Mouse (Mus musculus) common myeloid progenitor, adult 5-6 weeks (primary cell): ENCODE results near the gene Chrna4. TPM values are rescaled to one million over a fixed set of nuclear protein-coding genes. Genes with fewer than 3 reads are reported as not detected.
A peak's percentile ranks its signal among the peaks of the same experiment; 100 is the strongest.

ENCODE experiments used
- ATAC-seq: replicated peaks from 2 replicates; pipeline ENCODE4 v1.8.0; 2016; ENCODE audit warnings: low read depth, mild to moderate bottlenecking, moderate TSS enrichment, inconsistent platforms; ENCODE audit not compliant: poor library complexity, severe bottlenecking
- total RNA-seq: library from RNA; stranded (forward); fragments of 200-1000, 187-1606 nt; gene quantifications from 2 replicates; pipeline ENCODE4 v1.2.3, GENCODE M21; 2017

The Chrna4 gene
- total RNA-seq = not detected in 2 replicates

DNA sequence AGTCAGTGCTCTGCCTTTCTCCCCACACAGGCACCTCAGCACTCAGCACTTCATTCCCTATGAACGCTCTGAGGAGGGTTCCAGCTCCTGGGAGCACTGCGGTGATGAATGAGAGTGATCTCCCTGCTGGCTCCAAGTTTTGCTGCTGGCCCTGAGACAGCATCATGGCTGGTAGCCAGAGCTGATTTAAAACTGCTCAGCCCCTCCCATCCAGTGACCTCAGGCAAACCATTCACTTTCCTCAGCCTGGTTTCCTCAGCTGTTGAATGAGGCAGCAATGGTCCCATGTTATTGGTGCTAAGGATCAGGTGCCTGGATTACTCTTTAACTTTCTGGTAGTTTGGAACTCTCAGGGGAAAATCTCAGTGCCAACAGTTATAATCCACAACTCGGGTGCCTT, at the start of gene Chrna4:
Gene Chrna4 (minus strand): TSS at position 110 of the 400 bp plus-strand sequence.
- ATAC-seq = no peak

DNA sequence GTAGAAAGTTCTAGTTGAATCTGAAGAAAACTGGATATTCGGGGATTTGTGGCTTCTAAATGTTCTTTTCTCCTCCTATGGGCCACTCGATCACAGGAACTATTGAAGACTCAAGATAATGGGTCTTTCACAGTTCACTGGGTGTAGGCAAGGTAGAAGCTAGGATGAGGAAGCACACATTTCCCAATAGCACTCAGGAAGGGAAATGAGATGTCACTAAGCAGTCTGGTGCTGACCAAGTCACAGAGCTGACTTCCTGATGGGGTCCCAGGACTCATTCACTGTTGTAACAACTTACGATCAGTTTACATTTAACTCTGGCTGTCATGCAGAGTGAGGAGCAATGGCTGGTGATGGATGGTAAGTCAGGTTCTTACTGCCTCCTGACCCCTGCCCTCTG, 46.8 kb upstream of the Chrna4 start:
- ATAC-seq = no peak

DNA sequence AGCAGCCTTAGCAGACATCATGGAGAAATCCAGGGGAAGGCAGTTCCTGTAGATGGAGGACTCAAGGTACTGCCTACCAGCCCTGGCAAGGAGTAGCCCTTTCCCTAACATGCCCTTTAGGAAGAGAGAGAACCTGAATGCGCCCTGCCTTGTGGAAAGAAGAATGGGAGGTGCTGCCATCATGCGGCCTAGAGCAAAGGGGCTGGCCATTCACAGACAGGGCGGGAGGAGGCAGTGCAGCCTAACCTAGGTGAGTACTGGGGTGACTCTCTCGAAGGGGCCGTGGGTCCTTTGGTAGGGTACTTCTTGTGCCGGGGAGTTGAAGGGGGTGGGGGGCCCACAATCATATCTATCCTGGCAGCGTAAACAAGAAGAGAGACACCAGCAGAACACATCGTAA, 41.7 kb upstream of the Chrna4 start:
- no peak for ATAC-seq

DNA sequence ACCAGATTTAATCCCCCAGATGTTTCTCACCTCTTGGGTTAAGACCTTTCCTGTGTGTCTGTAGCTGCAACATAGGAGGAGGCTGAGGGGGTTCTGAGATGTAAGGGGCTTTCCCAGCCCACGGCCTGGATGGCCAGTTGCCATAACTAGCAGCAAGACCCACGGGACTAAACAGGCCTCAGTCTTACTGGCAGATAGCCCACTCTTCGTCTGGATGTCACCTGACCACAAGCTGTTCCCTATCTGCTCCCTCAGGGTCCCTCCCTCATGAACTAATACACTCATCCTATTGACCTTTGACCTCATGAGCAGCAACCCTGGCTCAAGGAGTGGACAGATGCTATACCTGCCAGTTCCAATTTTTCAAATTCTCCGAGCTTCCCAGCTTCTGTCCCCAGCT, 40.6 kb upstream of the Chrna4 start:
- no peak for ATAC-seq

DNA sequence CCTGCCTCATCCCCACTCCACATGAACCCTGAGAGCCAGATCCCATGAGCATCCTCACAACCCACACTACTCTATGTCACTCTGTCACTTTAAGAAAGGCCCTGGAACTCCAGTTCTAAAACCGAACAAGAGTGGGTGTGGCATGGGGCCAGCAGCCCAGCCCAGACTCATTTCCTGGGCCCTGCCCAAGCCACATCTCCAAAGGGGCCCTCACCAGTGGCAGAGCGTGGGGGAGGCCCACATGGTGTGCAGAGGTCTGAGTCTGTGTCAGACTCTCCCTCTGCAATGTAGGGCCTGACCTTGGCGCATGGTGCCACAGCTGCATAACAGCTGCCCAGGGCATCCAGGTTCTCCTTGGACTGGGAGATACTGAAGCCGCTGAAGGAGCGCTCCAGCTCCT, 37.5 kb upstream of the Chrna4 start:
- ATAC-seq = no peak

DNA sequence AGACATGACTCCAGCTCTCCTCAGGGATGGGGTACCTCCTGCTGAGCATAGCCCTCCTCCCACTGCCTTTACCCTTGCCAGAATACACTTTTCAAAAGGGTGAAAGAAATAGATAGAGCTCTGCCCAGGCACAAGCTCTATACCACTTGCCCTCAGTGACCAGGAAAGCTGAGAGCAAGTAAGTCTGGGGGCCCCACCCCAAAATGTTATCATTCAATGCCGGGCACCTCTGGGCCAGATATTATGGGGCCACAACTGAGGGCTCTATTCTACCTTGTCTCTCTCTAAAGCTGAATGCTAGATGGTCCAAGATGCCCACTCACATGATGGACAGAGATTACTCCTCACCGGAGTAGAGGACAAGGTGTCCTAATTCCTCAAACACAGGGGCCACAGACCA, 36.2 kb upstream of the Chrna4 start:
- ATAC-seq = no peak

DNA sequence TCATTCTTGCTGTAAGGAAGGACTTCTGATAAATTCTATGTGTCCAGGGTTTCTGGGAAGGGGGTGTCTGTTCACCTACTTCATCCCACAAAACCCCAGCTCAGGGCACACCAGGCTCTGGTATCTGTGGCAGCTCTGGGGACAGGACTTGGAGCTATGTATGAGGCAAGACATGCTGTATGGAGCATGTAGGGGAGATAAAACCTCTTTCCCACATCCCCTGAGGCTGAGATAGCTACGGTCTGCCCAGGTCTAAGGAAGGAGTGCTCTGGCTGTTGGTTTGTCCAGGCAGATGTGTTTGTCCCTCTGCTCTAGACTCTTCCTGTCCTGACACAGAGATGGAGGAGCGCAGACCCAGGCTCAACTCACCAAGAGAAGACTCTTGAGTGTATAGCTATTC, 35.6 kb upstream of the Chrna4 start:
- ATAC-seq = no peak

DNA sequence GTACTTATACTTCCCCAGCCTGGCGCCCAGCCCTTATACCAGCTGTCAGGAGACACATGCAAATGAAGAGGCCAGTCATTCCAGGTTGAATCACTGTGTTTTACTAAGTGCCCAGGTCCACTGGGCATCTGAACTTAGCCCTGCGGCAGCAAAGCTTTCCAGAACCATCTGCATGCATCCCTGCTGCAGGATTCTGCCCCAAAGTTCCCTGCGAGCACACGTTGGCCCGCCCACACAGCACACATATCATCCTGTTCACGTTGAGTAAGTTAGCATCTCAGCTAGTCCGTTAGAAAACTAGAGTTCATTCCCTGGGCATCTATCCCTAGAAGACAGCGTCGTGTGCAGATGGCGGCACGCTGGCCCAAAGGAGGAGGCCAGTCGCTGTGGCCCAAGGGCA, 32.2 kb upstream of the Chrna4 start:
- no peak for ATAC-seq

DNA sequence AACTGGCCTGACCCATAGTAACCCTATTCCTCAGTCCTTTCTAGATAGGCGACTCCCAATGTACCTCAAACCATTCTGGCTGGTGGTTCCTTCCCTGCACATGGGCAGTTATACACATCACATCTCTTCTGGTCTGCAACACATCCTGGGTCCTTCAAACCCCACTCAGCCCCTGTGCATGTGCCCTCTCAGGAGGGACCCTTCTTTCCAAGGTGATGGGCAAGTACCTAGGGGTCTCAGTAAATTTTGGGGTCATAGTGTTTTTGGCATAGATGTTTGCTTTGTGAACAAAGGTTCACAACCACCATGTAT, 29.0 kb upstream of the Chrna4 start:
- 0 out of 2 replicates have a peak, but pooled peaks have one; percentile 8 for ATAC-seq

DNA sequence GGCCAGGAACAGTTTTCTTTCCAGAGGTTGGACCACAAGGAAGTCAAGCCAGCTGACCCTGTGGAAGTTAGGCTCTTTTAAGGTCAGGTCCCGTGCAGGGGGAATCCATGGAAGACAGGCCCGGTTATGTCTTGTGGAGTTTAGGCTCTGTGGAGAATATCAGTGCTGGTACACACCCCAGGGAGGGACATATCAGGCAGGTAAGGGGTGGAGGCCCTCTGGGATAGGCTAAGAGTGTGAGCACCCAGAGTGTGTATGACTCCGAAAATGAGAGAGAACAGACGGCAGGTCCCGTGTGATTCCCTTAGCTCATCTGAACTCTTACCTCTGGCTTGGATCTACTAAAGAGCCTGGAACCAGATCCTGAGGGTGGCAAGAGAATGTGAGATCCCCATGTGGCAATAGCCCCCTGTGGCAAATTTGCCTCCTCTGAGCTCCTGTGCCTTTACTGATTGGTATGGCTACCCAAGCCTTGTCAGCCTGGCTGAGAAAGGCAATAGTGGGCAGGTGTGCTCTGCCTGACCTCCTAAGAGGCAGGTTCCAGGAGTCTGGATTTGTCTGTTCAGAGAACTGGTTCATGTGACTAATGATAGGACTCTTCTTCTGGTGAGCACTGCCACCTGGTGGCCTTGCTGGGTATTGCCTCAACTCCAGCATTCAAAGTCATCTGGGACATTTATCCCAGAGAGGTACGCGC, 28.5 kb upstream of the Chrna4 start:
- ATAC-seq = peak; percentile 90; the same call in 1 of the 2 replicates

DNA sequence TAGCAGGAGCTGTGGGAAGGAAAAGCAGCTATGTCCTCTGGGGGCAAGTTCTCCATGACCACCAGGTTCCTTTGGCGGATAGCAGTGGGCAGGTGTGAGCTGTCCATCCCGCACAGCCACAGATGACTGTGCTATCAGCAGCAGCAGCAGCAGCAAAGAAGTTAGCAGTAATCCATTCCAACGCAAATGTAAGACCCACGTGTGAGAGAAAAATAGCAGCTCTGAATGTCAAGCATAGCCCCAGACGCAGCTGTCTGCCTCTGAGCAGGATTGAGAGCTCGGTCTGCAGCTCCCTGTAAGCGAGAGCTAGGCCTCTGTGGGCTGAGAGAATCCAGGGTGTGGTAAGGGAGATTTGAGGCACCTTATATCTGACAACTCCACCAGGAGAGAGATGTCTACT, 26.8 kb upstream of the Chrna4 start:
- ATAC-seq = no peak

DNA sequence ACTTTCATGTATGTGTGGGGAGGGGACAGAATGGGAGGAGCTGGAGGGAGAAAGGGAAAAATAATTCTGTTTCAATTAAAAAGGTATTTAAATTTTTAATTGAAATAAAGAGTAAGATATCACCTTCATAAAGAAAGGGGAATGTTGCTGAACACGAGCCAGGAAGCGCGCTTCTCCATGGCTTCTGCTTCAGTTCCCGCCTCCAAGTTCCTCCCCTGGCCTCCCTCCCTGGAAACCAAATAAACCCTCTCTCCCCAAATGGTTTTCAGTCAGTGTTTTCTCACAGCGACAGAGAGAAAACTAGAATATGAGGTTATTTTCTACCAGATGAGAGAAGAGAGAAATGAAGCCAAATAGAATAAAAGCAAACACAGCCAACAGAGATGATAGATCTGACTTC, 25.2 kb upstream of the Chrna4 start:
- no peak for ATAC-seq

DNA sequence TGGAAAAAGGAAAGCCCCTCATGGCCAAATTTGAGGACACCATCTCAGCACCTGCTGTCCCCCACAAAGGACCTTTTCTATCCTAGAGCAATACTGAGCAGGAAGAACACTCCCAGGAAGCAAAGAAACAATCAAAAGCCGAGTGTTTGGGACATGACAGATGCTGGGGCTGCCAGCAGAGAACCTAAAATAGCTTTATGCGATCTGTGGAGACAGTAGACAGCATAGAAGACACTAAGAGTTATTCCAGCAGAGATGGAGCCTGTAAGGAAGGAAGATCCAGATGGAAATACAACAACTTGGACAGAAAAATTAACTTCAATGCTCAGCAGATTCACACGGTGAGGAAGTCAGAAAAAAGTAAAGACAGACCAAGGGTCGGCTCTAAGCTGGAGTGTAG, 22.5 kb upstream of the Chrna4 start:
- ATAC-seq = no peak

DNA sequence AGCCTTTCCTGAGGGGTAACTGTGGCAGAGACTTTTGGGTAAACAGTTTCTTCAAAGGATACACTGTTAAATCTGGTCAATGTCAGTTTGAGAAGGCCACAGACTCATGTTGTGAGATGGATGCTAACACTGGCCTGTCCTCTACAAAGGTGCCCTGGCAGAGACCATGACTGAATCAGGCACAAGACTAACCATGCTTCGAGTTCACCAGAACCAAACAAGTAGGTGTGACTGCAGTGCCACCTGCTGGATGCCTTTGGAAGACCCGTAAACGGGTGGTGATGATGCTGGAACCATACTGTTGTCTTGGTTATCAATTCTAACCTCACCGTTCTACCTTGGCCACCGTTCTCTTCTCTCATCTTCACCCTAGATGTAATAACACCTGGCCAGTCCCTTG, 16.8 kb upstream of the Chrna4 start:
- peak; percentile 93 for ATAC-seq

DNA sequence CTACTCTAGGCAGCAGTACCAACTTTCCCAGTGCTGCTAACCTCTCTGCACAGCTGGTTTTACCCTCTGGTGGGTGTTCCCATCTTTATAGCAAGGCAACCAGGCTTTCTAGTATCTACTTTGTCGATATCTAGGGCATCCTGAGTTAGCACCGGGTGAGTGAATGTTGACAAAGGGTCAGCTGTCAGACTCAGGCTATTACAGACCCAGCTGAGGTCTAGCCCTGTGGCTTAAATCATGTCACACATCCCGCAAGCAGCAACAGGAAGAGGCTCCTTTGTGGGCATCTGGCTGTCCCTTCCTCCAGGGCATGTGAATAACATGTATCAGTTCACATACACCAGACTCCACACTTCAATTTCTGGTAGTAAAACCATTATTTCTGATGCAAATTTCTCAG, 14.8 kb upstream of the Chrna4 start:
- ATAC-seq = no peak

DNA sequence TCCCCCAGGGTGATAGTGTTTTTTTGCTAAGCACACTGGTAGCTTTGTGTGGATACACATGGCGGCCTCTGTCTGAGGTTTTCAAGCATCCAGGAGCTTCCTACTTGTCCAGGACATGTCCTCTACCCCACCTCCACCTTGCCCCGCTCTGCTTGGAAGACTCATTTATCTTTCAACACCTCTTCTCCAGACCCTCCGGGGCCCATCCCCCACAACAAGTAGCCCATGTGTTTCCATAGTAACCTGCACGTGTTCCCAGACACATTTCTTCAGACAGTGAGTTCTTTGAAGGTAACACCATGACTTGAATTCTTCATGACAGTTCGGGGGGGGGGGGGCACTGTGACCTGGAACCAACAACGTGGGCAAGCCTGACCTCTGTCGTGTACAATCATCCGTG, 14.0 kb upstream of the Chrna4 start:
- ATAC-seq = no peak

DNA sequence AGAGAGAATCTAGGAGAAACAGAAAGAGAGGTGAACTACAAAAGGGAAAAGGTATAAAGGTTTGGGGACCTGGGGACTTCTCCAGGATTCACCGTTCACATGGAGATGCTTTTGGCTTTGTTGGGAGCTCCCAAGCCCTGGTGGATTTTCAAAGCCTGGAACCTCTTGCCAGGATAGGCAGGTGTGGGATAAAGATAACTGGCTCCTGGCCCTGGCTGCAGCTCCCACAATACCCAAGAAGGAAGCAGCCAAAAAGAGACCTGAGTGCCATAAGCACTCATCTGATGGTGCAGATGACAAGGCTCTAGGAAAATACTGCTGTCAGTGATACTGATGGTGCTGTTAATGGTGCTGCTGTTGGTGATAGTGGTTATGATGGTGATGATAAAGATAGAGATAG, 8.8 kb upstream of the Chrna4 start:
- no peak for ATAC-seq

DNA sequence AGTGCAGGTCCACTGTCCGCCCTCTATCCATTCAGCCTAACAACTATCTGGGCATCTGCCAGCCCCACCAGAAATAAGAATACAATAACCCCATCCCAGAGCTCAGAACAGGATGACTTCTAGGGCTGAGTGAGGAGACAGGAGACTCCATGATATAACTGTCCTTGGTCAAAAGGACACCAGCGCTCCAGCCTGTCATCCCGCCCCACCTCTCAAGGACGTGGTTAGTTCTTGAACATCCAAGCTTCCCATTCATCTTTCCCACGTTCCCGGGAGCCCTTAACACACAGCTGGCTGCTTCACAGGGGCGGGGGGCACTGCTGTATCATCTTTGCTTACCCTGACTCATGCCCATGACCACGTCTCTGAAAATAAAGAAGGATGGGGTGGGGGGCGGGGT, 5.6 kb upstream of the Chrna4 start:
- no peak for ATAC-seq

DNA sequence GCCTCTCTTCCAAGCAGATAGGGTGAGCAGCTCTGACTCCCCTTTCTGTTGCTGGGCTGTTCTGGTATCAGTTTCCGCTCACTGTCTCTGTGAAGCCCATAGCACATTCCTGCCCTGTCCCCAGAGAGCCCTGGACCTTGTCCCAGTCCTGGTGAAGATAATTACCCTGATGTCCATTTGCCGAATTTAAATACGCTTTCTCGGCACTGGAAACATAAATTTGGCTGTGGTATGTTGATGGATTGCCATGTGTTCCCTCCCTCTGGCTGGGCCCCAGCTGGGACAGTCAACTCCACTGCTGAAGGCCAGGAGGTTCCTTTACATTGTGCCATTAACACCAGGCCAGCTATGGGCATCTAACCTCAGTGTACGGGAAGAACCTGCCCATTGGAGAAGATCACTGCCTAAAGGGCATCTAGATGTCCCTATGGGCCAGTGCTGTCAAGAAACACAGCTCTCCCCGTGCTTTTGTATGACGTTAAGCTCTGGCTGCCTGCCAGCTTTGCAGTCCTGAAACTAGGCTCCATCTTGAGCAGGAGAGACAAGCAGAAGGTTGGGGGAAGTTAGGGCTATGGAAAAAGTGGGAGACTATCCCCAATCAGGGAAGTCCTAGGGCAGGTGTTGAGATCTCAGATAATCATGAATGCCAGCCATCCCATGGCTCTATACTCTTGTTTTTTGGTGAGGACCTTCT, 5.1 kb upstream of the Chrna4 start:
- ATAC-seq = no peak

DNA sequence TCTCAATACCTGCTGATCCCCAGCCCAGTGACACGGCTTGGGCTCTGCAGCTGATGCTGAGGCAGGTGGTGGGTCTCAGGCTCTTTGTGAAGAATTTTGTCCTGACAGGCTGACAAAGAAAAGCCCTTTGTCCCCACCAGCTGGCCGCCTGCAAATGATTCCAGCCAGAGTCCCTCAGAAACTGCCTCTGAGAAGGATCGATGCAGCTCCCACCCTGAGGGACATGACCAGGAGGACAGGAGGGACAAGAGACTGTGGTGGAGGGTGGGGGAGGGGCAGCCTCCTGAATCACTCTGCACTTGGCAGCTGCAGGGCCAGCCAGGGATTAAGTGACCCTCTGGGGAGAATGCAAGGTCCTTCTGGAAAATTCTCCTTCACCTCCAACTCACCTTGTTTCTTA, 655 bp upstream of the Chrna4 start:
- no peak for ATAC-seq

DNA sequence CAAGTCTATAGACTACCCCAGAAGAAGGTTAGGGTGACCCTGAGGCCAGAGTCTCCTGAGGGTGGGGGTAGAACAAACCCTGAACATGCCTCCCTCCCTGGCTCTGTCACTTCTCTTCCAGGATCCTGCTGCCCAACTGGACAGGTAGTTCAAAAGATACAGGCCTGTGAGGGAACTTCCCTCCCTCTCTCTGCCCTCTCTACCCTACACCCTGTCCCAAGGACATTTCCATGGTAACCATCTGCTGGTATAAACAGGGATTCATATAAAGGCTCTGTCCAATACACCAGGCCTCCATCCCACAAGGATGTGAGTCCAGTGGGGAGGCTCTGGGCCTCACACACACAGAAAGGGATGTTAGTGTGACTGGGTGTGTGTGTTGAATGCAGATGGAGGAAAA, 970 bp downstream of the Chrna4 start:
- no peak for ATAC-seq

DNA sequence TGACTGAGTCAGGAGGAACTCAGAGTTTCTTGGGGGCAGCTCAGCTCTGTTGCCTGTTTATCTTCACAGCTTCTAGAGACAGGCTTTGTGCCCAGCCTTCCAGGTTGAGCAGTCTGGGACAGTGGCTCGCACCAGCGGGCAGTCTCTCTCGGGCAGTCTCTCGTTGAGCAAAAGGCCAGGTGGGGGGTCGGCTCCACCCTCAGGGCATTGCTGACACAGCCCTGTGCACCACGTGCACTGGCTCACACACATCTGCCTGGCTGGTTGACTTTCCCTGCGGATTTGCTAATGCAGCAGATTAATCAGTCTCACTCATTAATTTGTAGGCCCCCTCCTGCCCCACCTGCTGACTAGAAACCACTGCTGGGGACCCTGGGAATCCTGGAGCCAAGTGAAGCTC, 1.4 kb downstream of the Chrna4 start:
- ATAC-seq = no peak
